Mouse (Mus musculus) MEL (cell line): ENCODE data around the gene Olfr96. TPM values are rescaled to one million over a fixed set of nuclear protein-coding genes. Genes with fewer than 3 reads are reported as not detected.
A peak's percentile ranks its signal among the peaks of the same experiment; 100 is the strongest.

ENCODE experiments used
- DNase-seq: peaks from one replicate; pipeline ENCODE4 v3.0.0; 2011; ENCODE audit warnings: low read depth, low spot score
- H3K27ac ChIP-seq: 2 replicates; pipeline ENCODE4 v1.5.1; 2012; ENCODE audit warnings: low read depth, mild to moderate bottlenecking, control low read depth, low read length, moderate library complexity; ENCODE audit not compliant: control insufficient read depth
- H3K27me3 ChIP-seq, 2 experiments: fragments of 150-350 bp in 1 of 2; sonication (generic) in 1 of 2; 2 replicates each; pipeline ENCODE4 v1.6.1; 2012; ENCODE audit warnings: low read length in 2 of 2, mild to moderate bottlenecking in 2 of 2, improper control_type of control experiment in 1 of 2, moderate library complexity in 1 of 2; ENCODE audit not compliant: insufficient read depth in 2 of 2, control insufficient read depth in 1 of 2
- H3K36me3 ChIP-seq, 2 experiments: 2 replicates each; pipeline ENCODE4 v1.6.1; 2012 to 2014; ENCODE audit warnings: low read length in 2 of 2, improper control_type of control experiment in 1 of 2, inconsistent platforms in 1 of 2, mild to moderate bottlenecking in 1 of 2; ENCODE audit not compliant: insufficient read depth in 2 of 2, control insufficient read depth in 1 of 2
- H3K4me1 ChIP-seq, 2 experiments: fragments of 150-350 bp in 1 of 2; sonication (generic) in 1 of 2; 2 replicates each; pipeline ENCODE4 v1.6.1; 2012; ENCODE audit warnings: low read length in 2 of 2, improper control_type of control experiment in 1 of 2, mild to moderate bottlenecking in 1 of 2; ENCODE audit not compliant: insufficient read depth in 2 of 2, control insufficient read depth in 1 of 2
- H3K4me3 ChIP-seq, 2 experiments: fragments of 150-350 bp in 1 of 2; sonication (generic) in 1 of 2; 2 replicates each; pipeline ENCODE4 v1.5.1; 2012; ENCODE audit warnings: low read depth in 2 of 2, low read length in 2 of 2, mild to moderate bottlenecking in 2 of 2, moderate library complexity in 2 of 2, control low read depth in 1 of 2, improper control_type of control experiment in 1 of 2; ENCODE audit not compliant: control insufficient read depth in 1 of 2, insufficient read depth in 1 of 2
- H3K79me2 ChIP-seq: 2 replicates; pipeline ENCODE4 v1.6.1; 2012; ENCODE audit warnings: mild to moderate bottlenecking, low read length, moderate library complexity; ENCODE audit not compliant: control insufficient read depth, poor library complexity, insufficient read depth
- H3K9ac ChIP-seq: 2 replicates; pipeline ENCODE4 v1.6.1; 2012; ENCODE audit warnings: low read depth, mild to moderate bottlenecking, control low read depth, low read length, moderate library complexity; ENCODE audit not compliant: control insufficient read depth, poor library complexity, severe bottlenecking
- H3K9me3 ChIP-seq: fragments of 150-350 bp; sonication (generic); replicated peaks from 2 replicates; pipeline ENCODE4 v1.6.1; 2012; ENCODE audit warnings: mild to moderate bottlenecking, low read length, improper control_type of control experiment, moderate library complexity; ENCODE audit not compliant: insufficient read depth
- CHD1 ChIP-seq: IDR thresholded peaks from 2 replicates; pipeline ENCODE4 v1.6.1; 2012; ENCODE audit warnings: low read depth, mild to moderate bottlenecking, inconsistent platforms, low read length, improper control_type of control experiment
- CTCF ChIP-seq, 3 experiments: IDR thresholded peaks in 2 of 3; conservative IDR thresholded peaks in 1 of 3; 2 replicates each; pipeline ENCODE4 v1.5.1; 2011 to 2012; ENCODE audit warnings: low read length in 3 of 3, low read depth in 2 of 3, mild to moderate bottlenecking in 2 of 3, improper control_type of control experiment in 1 of 3, inconsistent platforms in 1 of 3, mixed read lengths in 1 of 3, moderate library complexity in 1 of 3; ENCODE audit not compliant: control insufficient read depth in 1 of 3, insufficient read depth in 1 of 3, poor library complexity in 1 of 3, severe bottlenecking in 1 of 3
- E2F4 ChIP-seq: IDR thresholded peaks from 2 replicates; pipeline ENCODE4 v1.6.1; 2011; ENCODE audit warnings: low read depth, low read length, improper control_type of control experiment, borderline replicate concordance
- ELF1 ChIP-seq: IDR thresholded peaks from 2 replicates; pipeline ENCODE4 v1.6.1; 2014; ENCODE audit warnings: low read depth, mild to moderate bottlenecking, inconsistent platforms, low read length, improper control_type of control experiment, moderate library complexity
- EP300 ChIP-seq, 2 experiments: IDR thresholded peaks; 2 replicates each; pipeline ENCODE4 v1.6.1; 2011; ENCODE audit warnings: improper control_type of control experiment in 2 of 2, low read length in 2 of 2, low read depth in 1 of 2, mild to moderate bottlenecking in 1 of 2
- GABPA ChIP-seq: IDR thresholded peaks from 2 replicates; pipeline ENCODE4 v1.6.1; 2012; ENCODE audit warnings: low read depth, mild to moderate bottlenecking, inconsistent platforms, low read length, improper control_type of control experiment, moderate library complexity
- GATA1 ChIP-seq: IDR thresholded peaks from 2 replicates; pipeline ENCODE4 v1.6.1; 2011; ENCODE audit warnings: low read depth, low read length, improper control_type of control experiment
- JUND ChIP-seq: IDR thresholded peaks from 2 replicates; pipeline ENCODE4 v1.6.1; 2011; ENCODE audit warnings: low read depth, mild to moderate bottlenecking, improper control_type of control experiment, low read length
- KAT2A ChIP-seq: conservative IDR thresholded peaks from 2 replicates; pipeline ENCODE4 v1.6.1; 2012; ENCODE audit warnings: low read depth, low read length, improper control_type of control experiment, inconsistent platforms
- MAX ChIP-seq: IDR thresholded peaks from 2 replicates; pipeline ENCODE4 v1.6.1; 2011; ENCODE audit warnings: low read length, improper control_type of control experiment
- MYB ChIP-seq: IDR thresholded peaks from 2 replicates; pipeline ENCODE4 v1.6.1; 2011; ENCODE audit warnings: mild to moderate bottlenecking, low read depth, low read length, improper control_type of control experiment
- MYC ChIP-seq: IDR thresholded peaks from 2 replicates; pipeline ENCODE4 v1.6.1; 2011; ENCODE audit warnings: low read depth, mild to moderate bottlenecking, low read length, improper control_type of control experiment, moderate library complexity
- POLR2A ChIP-seq, 2 experiments: IDR thresholded peaks; 2 replicates each; pipeline ENCODE4 v1.6.1; 2011 to 2012; ENCODE audit warnings: low read length in 2 of 2, mild to moderate bottlenecking in 2 of 2, control low read depth in 1 of 2, improper control_type of control experiment in 1 of 2, low read depth in 1 of 2, moderate library complexity in 1 of 2; ENCODE audit not compliant: control insufficient read depth in 1 of 2, insufficient read depth in 1 of 2, poor library complexity in 1 of 2
- POLR2AphosphoS5 ChIP-seq: IDR thresholded peaks from 2 replicates; pipeline ENCODE4 v1.6.1; 2012; ENCODE audit warnings: low read depth, borderline replicate concordance, mild to moderate bottlenecking, inconsistent platforms, low read length, moderate library complexity, mixed read lengths
- RAD21 ChIP-seq: IDR thresholded peaks from 2 replicates; pipeline ENCODE4 v1.6.1; 2011; ENCODE audit warnings: mild to moderate bottlenecking, low read depth, low read length, improper control_type of control experiment
- RCOR1 ChIP-seq: IDR thresholded peaks from 2 replicates; pipeline ENCODE4 v1.6.1; 2012; ENCODE audit warnings: low read depth, mild to moderate bottlenecking, inconsistent platforms, low read length, improper control_type of control experiment
- SIN3A ChIP-seq: IDR thresholded peaks from 2 replicates; pipeline ENCODE4 v1.6.1; 2012; ENCODE audit warnings: low read length, improper control_type of control experiment, inconsistent platforms
- TBP ChIP-seq: IDR thresholded peaks from 2 replicates; pipeline ENCODE4 v1.8.0; 2011; ENCODE audit warnings: low read depth, low read length, improper control_type of control experiment
- UBTF ChIP-seq: IDR thresholded peaks from 2 replicates; pipeline ENCODE4 v1.6.1; 2012; ENCODE audit warnings: low read depth, mild to moderate bottlenecking, inconsistent platforms, low read length, improper control_type of control experiment, moderate library complexity, borderline replicate concordance; ENCODE audit not compliant: insufficient read depth
- USF1 ChIP-seq: IDR thresholded peaks from 2 replicates; pipeline ENCODE4 v1.6.1; 2014; ENCODE audit warnings: low read depth, mild to moderate bottlenecking, inconsistent platforms, low read length, improper control_type of control experiment, moderate library complexity
- USF2 ChIP-seq, 2 experiments: IDR thresholded peaks; 2 replicates each; pipeline ENCODE4 v1.6.1; 2011 to 2012; ENCODE audit warnings: improper control_type of control experiment in 2 of 2, low read length in 2 of 2, borderline replicate concordance in 1 of 2, inconsistent platforms in 1 of 2, low read depth in 1 of 2, mild to moderate bottlenecking in 1 of 2; ENCODE audit not compliant: insufficient read depth in 1 of 2
- ZC3H11A ChIP-seq: IDR thresholded peaks from 2 replicates; pipeline ENCODE4 v1.6.1; 2012; ENCODE audit warnings: low read depth, mild to moderate bottlenecking, inconsistent platforms, low read length, improper control_type of control experiment
- ZKSCAN1 ChIP-seq: IDR thresholded peaks from 2 replicates; pipeline ENCODE4 v1.6.1; 2012; ENCODE audit warnings: low read depth, mild to moderate bottlenecking, inconsistent platforms, low read length, improper control_type of control experiment, moderate library complexity
- ZNF384 ChIP-seq: IDR thresholded peaks from 2 replicates; pipeline ENCODE4 v1.6.1; 2012; ENCODE audit warnings: low read depth, mild to moderate bottlenecking, inconsistent platforms, low read length, improper control_type of control experiment
- polyA plus RNA-seq, 2 experiments: library from polyadenylated mRNA; stranded (reverse) in 1 of 2; unstranded in 1 of 2; fragments of >175 nt in 1 of 2; fragments of >200 nt in 1 of 2; gene quantifications; 2 replicates each; pipeline versions ENCODE4 v1.2.1 to v1.2.4; 2012; ENCODE audit warnings: low replicate concordance in 2 of 2, low read depth in 1 of 2; ENCODE audit not compliant: insufficient read length in 2 of 2, insufficient read depth in 1 of 2, missing spikeins in 1 of 2
- total RNA-seq: library from RNA; depleted of rRNA; stranded (reverse); fragments of 300-350 nt; gene quantifications from 2 replicates; pipeline ENCODE4 v1.2.3, GENCODE M21; 2012

Olfr96 gene
- total and polyA plus RNA-seq, 3 experiments: not detected

DNA sequence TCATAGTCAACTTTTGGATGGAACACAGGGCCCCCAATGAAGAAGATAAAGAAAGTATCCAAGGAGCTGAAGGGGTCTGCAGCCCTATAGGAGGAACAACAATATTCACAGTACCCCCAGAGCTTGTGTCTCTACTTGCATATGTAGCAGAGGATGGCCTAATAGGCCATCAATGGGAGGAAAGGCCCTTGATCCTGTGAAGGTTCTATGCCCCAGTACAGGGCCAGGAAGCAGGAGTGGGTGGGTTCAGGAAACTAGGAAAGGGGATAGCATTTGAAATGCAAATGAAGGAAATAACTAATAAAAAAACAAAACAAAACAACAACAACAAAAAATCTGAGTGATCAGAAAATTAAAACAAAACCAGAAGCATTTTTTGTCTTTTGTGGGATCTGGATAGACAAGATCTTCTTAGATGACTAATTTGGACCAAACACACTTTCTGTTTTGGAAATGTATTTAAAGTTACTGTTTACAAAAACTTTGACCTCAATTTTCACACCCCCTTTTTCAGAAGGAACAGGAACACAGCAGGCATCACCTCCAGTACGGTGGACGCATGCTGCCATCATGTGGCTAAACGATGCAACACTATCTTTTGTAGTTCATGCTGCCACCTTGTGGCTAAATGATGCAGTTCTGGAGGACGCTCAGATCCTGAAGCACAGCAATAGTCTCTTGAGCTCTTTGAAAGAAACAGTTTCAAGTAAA is 16.6 kb upstream of the Olfr96 start (continued):
- no peak for TF ChIP-seq GATA1
- TF ChIP-seq ZC3H11A: peak; percentile 90
- TF ChIP-seq JUND: peak; percentile 65; the same call in 1 of the 2 replicates
- TF ChIP-seq MYB: no peak
- TF ChIP-seq CTCF (IDR thresholded peaks at IDR 0.05 in 2 of 3, conservative IDR thresholded peaks at IDR 0.05 in 1 of 3; ENCODE audit: control insufficient read depth in 1 of 3, insufficient read depth in 1 of 3, low read depth in 2 of 3, low read length in 3 of 3, poor library complexity in 1 of 3, severe bottlenecking in 1 of 3): peak in 2 of 3 experiments; percentile 90 to 98; a peak in 5 of 6 replicates
- TF ChIP-seq UBTF: no peak
- no peak for TF ChIP-seq KAT2A
- no peak; a peak in 1 of 4 replicates for TF ChIP-seq EP300 (IDR thresholded peaks at IDR 0.05; ENCODE audit: low read depth in 1 of 2, low read length in 2 of 2)
- TF ChIP-seq POLR2A (IDR thresholded peaks at IDR 0.05; ENCODE audit: control insufficient read depth in 1 of 2, insufficient read depth in 1 of 2, low read depth in 1 of 2, low read length in 2 of 2, poor library complexity in 1 of 2): no peak
- no peak for TF ChIP-seq TBP
- TF ChIP-seq ELF1: no peak
- 0 out of 2 replicates have a peak, but pooled peaks have one; percentile 34 for TF ChIP-seq ZNF384
- TF ChIP-seq CHD1: no peak
- peak; percentile 97 for TF ChIP-seq RAD21
- peak; percentile 47; the same call in 1 of the 2 replicates for TF ChIP-seq SIN3A
- peak; percentile 35; the same call in 1 of the 2 replicates for TF ChIP-seq MAX
- no peak for TF ChIP-seq MYC
- no peak for TF ChIP-seq GABPA
- TF ChIP-seq RCOR1: no peak
- no peak for TF ChIP-seq POLR2AphosphoS5

DNA sequence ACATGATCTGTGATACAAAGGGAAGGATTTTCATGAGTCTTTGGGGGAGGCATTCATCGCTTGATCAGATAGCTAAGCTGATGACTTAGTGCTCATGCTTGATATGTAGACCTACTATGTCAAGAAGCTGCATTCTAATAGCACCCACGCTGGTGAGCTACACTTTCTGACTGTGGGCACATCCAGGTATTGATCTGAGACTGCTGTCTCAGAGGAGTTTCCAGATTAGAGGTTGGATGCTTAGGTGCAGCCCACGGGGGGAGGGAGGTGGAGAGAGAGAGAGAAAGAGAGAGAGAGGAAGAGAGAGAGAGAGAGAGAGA is 16.1 kb upstream of the Olfr96 start:
- H3K36me3 ChIP-seq: no peaks in the 10 kb centered on the region
- H3K79me2 ChIP-seq: no peaks in the 10 kb centered on the region
- no peak for DNase-seq
- no peak overlapping the region for H3K27ac ChIP-seq
- H3K9me3 ChIP-seq: no peaks in the 10 kb centered on the region
- no peaks in the 10 kb centered on the region for H3K4me1 ChIP-seq
- TF ChIP-seq RCOR1 (no peak), ZKSCAN1 (peak; percentile 60; the same call in 1 of the 2 replicates), ELF1 (no peak), USF2 (IDR thresholded peaks at IDR 0.05; ENCODE audit: borderline replicate concordance in 1 of 2, insufficient read depth in 1 of 2, low read depth in 1 of 2, low read length in 2 of 2) (no peak), ZNF384 (no peak), USF1 (no peak), E2F4 (no peak)
- H3K4me3 ChIP-seq: no peak overlapping the region
- H3K27me3 ChIP-seq: no peaks in the 10 kb centered on the region; a peak in 1 of 4 replicates
- H3K9ac ChIP-seq: no peak overlapping the region
